Mouse (Mus musculus): ENCODE measurements around the gene Matn1. TPM values are rescaled to one million over a fixed set of nuclear protein-coding genes. Genes with fewer than 3 reads are reported as not detected.

The Matn1 gene
- polyA plus RNA-seq, 1 experiment, result not detected

DNA sequence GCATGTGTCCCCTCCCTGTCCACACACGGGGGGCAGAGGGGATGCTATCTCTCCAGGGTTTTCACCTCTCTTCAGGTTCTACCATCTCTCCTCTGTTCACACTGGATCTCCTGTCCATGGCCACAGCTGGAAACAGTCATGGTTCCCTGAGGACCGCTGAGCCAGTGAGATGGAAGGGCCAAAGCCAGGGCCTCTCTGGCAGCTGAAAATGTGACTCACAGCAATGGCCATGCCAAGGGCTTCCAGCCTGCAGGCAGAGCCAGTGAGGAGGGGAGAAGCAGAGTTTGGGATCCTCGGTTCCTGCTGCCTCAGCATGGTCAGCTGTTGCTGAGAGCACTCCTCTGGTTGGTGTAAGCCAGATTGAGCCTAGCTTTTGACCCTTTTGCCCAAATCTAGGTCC is 34.8 kb downstream of the Matn1 start:
- no peak for TF ChIP-seq TCF12 (IDR thresholded peaks at IDR 0.05; ENCODE audit: insufficient read depth, poor library complexity, severe bottlenecking)
- H3K4me2 ChIP-seq (ENCODE audit: low read depth), result no peak overlapping the region
- H3K27me3 ChIP-seq (ENCODE audit: control insufficient read depth, insufficient read depth, insufficient read length), result peaks cover 39% of the 10 kb centered on the region
- H3K36me3 ChIP-seq (ENCODE audit: control insufficient read depth, insufficient read depth), result no peaks in the 10 kb centered on the region
- H3ac ChIP-seq (ENCODE audit: control insufficient read depth, insufficient read length), result no peak overlapping the region
- no peak overlapping the region for H3K4me3 ChIP-seq
- no peaks in the 10 kb centered on the region for H3K79me2 ChIP-seq (ENCODE audit: control insufficient read depth, insufficient read depth)

DNA sequence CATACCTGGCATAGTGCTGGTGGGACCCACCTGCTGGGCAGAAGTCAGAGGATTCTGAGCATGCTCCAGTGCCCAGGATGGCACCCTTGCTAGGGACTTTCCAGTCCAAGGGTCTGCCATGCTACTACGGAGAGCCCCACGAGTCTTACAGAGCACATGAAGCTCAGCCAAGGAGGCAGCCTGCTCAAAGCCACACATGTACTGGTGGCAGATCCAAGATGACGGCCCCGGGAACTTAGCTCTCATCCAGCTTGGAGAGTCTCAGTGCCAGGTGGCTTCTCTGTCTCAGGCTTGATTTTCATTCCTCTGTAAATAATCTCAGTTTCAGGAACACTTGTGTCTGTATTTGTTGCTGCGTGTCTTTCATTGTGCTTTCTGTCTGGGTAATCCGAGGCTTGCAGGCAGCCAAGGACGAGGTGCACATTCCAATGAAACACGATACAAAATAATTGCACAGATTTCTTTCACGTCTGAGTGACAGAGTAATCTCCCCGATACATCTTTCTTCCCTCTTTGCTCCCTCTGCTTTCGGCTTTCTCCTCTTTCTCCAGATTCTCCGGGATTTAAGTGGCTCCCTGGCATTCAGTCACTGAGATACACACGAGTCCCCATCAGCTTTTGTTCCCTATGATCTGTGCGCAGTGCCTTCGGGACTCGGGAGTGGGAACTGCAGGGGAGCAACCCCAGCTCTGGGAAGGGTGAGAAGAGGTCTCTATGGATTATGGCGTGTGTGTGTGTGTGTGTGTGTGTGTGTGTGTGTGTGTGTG is 40.4 kb downstream of the Matn1 start:
- no peak overlapping the region for H3ac ChIP-seq (ENCODE audit: control insufficient read depth, insufficient read length)
- H3K4me3 ChIP-seq, result no peak overlapping the region
- H3K79me2 ChIP-seq (ENCODE audit: control insufficient read depth, insufficient read depth), result no peaks in the 10 kb centered on the region
- no peak overlapping the region for H3K4me2 ChIP-seq (ENCODE audit: low read depth)
- H3K27me3 ChIP-seq (ENCODE audit: control insufficient read depth, insufficient read depth, insufficient read length), result peaks cover 9% of the 10 kb centered on the region
- TF ChIP-seq CEBPB (IDR thresholded peaks at IDR 0.05; ENCODE audit: insufficient read depth, poor library complexity, severe bottlenecking), result no peak
- TF ChIP-seq TCF12 (IDR thresholded peaks at IDR 0.05; ENCODE audit: insufficient read depth, poor library complexity, severe bottlenecking), result no peak
- TF ChIP-seq MYOD1 (IDR thresholded peaks at IDR 0.05; ENCODE audit: control insufficient read depth in 1 of 3, insufficient read length in 2 of 3, low read depth in 2 of 3), result no peak
- no peak for TF ChIP-seq REST (IDR thresholded peaks at IDR 0.05; ENCODE audit: insufficient read depth, insufficient read length)
- TF ChIP-seq MYOG (IDR thresholded peaks at IDR 0.05; ENCODE audit: control insufficient read depth in 1 of 3, insufficient read depth in 1 of 3, insufficient read length in 2 of 3, low read depth in 2 of 3), result no peak
- no peak for TF ChIP-seq POLR2AphosphoS2 (IDR thresholded peaks at IDR 0.05; ENCODE audit: insufficient read length, low read depth)
- TF ChIP-seq USF1 (IDR thresholded peaks at IDR 0.05; ENCODE audit: low read depth), result no peak
- no peak for TF ChIP-seq MAX (IDR thresholded peaks at IDR 0.05; ENCODE audit: low read depth)
- H3K36me3 ChIP-seq (ENCODE audit: control insufficient read depth, insufficient read depth), result no peaks in the 10 kb centered on the region

DNA sequence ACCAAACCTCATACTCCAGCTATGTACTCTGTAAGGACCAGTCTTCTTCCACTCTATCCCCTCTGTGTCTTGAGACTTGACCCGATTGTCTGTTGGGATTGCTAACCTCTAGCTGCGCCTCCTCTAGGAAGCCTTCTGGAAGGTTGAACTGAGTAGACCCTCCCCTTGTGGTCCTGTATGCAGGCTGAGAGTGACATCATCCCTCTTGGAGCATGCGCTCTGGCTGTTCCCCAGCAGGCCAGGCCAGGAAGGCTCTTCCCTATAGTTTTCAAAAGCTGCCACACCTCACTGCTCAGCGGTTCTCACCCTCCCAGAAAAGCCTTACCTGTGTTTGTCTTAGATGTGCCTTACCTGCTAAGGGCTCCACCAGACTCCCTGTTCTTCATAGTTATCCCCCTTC is 42.9 kb downstream of the Matn1 start:
- Histone ChIP-seq H3K4me2 (ENCODE audit: low read depth) (no peak overlapping the region), H3K36me3 (ENCODE audit: control insufficient read depth, insufficient read depth) (no peaks in the 10 kb centered on the region), H3K79me2 (ENCODE audit: control insufficient read depth, insufficient read depth) (no peaks in the 10 kb centered on the region), H3K27me3 (ENCODE audit: control insufficient read depth, insufficient read depth, insufficient read length) (peaks cover 5% of the 10 kb centered on the region), H3K4me3 (no peak overlapping the region), H3ac (ENCODE audit: control insufficient read depth, insufficient read length) (no peak overlapping the region)
- no peak for TF ChIP-seq TCF12 (IDR thresholded peaks at IDR 0.05; ENCODE audit: insufficient read depth, poor library complexity, severe bottlenecking)
- no peak for TF ChIP-seq POLR2A (IDR thresholded peaks at IDR 0.05; ENCODE audit: insufficient read length, low read depth)
- TF ChIP-seq USF1 (IDR thresholded peaks at IDR 0.05; ENCODE audit: low read depth), result no peak
- TF ChIP-seq MAX (IDR thresholded peaks at IDR 0.05; ENCODE audit: low read depth), result no peak
- TF ChIP-seq MYOD1 (IDR thresholded peaks at IDR 0.05; ENCODE audit: control insufficient read depth in 1 of 3, insufficient read length in 2 of 3, low read depth in 2 of 3), result no peak
- no peak for TF ChIP-seq SRF (IDR thresholded peaks at IDR 0.05; ENCODE audit: control insufficient read depth, insufficient read length, low read depth)
- no peak for TF ChIP-seq REST (IDR thresholded peaks at IDR 0.05; ENCODE audit: insufficient read depth, insufficient read length)
- TF ChIP-seq POLR2AphosphoS2 (IDR thresholded peaks at IDR 0.05; ENCODE audit: insufficient read length, low read depth), result no peak
- no peak for TF ChIP-seq TCF3 (IDR thresholded peaks at IDR 0.05; ENCODE audit: insufficient read length, low read depth)
- no peak for TF ChIP-seq MYOG (IDR thresholded peaks at IDR 0.05; ENCODE audit: control insufficient read depth in 1 of 3, insufficient read depth in 1 of 3, insufficient read length in 2 of 3, low read depth in 2 of 3)
- TF ChIP-seq CEBPB (IDR thresholded peaks at IDR 0.05; ENCODE audit: insufficient read depth, poor library complexity, severe bottlenecking), result no peak
- TF ChIP-seq E2F4 (IDR thresholded peaks at IDR 0.05; ENCODE audit: insufficient read depth), result no peak

DNA sequence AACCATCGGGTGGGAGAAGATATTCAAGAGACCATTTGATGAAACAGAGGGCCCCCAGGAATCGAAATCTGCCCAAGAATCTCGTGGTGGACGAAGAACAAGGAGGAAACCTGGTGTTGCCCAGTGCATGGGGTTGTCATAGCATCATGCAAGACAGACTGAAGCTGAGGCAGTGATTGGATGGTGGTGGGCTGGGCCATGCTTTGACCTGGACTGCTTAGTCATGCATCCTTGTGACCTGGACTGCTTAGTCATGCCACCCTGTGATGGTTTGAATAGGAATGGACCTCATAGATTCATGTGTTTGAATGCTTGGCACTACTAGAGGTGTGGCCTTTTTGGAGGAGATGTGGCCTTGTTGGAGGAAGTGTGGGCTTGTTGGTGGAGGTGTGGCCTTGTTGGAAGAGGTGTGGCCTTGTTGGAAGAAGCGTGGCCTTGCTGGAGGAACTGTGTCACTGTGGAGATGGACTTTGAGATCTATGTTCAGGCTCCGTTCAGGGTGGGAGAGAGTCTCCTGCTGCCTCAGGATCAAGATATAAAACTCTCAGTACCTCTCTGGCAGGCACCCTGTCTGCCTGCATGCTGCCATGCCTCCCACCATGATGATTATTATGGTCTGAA is 44.1 kb downstream of the Matn1 start:
- no peaks in the 10 kb centered on the region for H3K36me3 ChIP-seq (ENCODE audit: control insufficient read depth, insufficient read depth)
- H3K27me3 ChIP-seq (ENCODE audit: control insufficient read depth, insufficient read depth, insufficient read length), result peaks cover 5% of the 10 kb centered on the region
- no peak overlapping the region for H3K4me2 ChIP-seq (ENCODE audit: low read depth)
- no peak overlapping the region for H3K4me3 ChIP-seq
- no peaks in the 10 kb centered on the region for H3K79me2 ChIP-seq (ENCODE audit: control insufficient read depth, insufficient read depth)
- TF ChIP-seq POLR2A (IDR thresholded peaks at IDR 0.05; ENCODE audit: insufficient read length, low read depth) (no peak), TCF3 (IDR thresholded peaks at IDR 0.05; ENCODE audit: insufficient read length, low read depth) (no peak), MYOG (IDR thresholded peaks at IDR 0.05; ENCODE audit: control insufficient read depth in 1 of 3, insufficient read depth in 1 of 3, insufficient read length in 2 of 3, low read depth in 2 of 3) (no peak), POLR2AphosphoS2 (IDR thresholded peaks at IDR 0.05; ENCODE audit: insufficient read length, low read depth) (no peak), REST (IDR thresholded peaks at IDR 0.05; ENCODE audit: insufficient read depth, insufficient read length) (no peak), SRF (IDR thresholded peaks at IDR 0.05; ENCODE audit: control insufficient read depth, insufficient read length, low read depth) (no peak)
- H3ac ChIP-seq (ENCODE audit: control insufficient read depth, insufficient read length), result no peak overlapping the region

DNA sequence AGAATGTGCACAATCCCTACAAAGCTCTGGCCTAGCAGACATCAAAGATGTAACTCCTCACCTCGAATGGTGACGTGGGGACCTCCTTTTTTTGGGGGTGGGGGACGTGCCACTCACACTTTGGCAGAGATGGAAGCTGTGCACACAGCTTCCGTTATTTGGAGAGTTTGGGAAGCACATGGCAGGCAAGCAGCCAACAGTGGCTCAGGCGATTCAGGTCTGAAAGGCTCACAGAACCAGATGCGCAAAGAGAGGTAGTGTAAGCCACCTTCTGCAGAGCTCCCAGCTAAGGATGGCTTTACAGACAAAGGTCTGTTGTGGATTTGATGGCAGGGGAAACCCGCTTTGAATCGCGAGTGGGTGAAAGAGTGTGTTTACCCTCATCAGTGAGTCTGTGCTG is 45.0 kb downstream of the Matn1 start:
- TF ChIP-seq REST (IDR thresholded peaks at IDR 0.05; ENCODE audit: insufficient read depth, insufficient read length) (no peak), POLR2A (IDR thresholded peaks at IDR 0.05; ENCODE audit: insufficient read length, low read depth) (no peak), MAX (IDR thresholded peaks at IDR 0.05; ENCODE audit: low read depth) (no peak), MYOD1 (IDR thresholded peaks at IDR 0.05; ENCODE audit: control insufficient read depth in 1 of 3, insufficient read length in 2 of 3, low read depth in 2 of 3) (no peak), CEBPB (IDR thresholded peaks at IDR 0.05; ENCODE audit: insufficient read depth, poor library complexity, severe bottlenecking) (no peak), SRF (IDR thresholded peaks at IDR 0.05; ENCODE audit: control insufficient read depth, insufficient read length, low read depth) (no peak), TCF12 (IDR thresholded peaks at IDR 0.05; ENCODE audit: insufficient read depth, poor library complexity, severe bottlenecking) (no peak), USF1 (IDR thresholded peaks at IDR 0.05; ENCODE audit: low read depth) (no peak), MYOG (IDR thresholded peaks at IDR 0.05; ENCODE audit: control insufficient read depth in 1 of 3, insufficient read depth in 1 of 3, insufficient read length in 2 of 3, low read depth in 2 of 3) (no peak), E2F4 (IDR thresholded peaks at IDR 0.05; ENCODE audit: insufficient read depth) (no peak), TCF3 (IDR thresholded peaks at IDR 0.05; ENCODE audit: insufficient read length, low read depth) (no peak), POLR2AphosphoS2 (IDR thresholded peaks at IDR 0.05; ENCODE audit: insufficient read length, low read depth) (no peak)
- Histone ChIP-seq H3K79me2 (ENCODE audit: control insufficient read depth, insufficient read depth) (no peaks in the 10 kb centered on the region), H3K36me3 (ENCODE audit: control insufficient read depth, insufficient read depth) (no peaks in the 10 kb centered on the region), H3ac (ENCODE audit: control insufficient read depth, insufficient read length) (no peak overlapping the region), H3K4me3 (no peak overlapping the region), H3K4me2 (ENCODE audit: low read depth) (no peak overlapping the region), H3K27me3 (ENCODE audit: control insufficient read depth, insufficient read depth, insufficient read length) (peaks cover 5% of the 10 kb centered on the region)

Data from myocyte (in vitro differentiated cells).